Mouse (Mus musculus) thymus, postnatal 10 days (tissue): ENCODE data around the gene Hoxd3.

Experiments used
- DNase-seq, 2 experiments: peaks; one replicate each; pipeline ENCODE4 v3.0.0; 2021; ENCODE audit warnings: low spot score in 2 of 2

The Hoxd3 gene

GRCm38 (mm10) chr2:74679596-74679971 lies 32.1 kb upstream of the Hoxd3 start:
- DNase-seq = no peak

- DNase-seq = no peak
These were observed 31.7 kb upstream of the Hoxd3 start for GRCm38 (mm10) chr2:74679980-74680379.

- DNase-seq = no peak
These were observed 30.9 kb upstream of the Hoxd3 start for GRCm38 (mm10) chr2:74680561-74681398.

- DNase-seq = no peak
These were observed 29.9 kb upstream of the Hoxd3 start for GRCm38 (mm10) chr2:74681594-74682531.

GRCm38 (mm10) chr2:74682796-74683195 lies 28.9 kb upstream of the Hoxd3 start:
- no peak for DNase-seq

- DNase-seq = no peak
These were observed 28.2 kb upstream of the Hoxd3 start for GRCm38 (mm10) chr2:74683471-74683951.

- DNase-seq = no peak
These were observed 27.6 kb upstream of the Hoxd3 start for GRCm38 (mm10) chr2:74684106-74684505.

GRCm38 (mm10) chr2:74685059-74685603 lies 26.6 kb upstream of the Hoxd3 start:
- no peak for DNase-seq

- DNase-seq = no peak
These were observed 25.3 kb upstream of the Hoxd3 start for GRCm38 (mm10) chr2:74686301-74686987.

GRCm38 (mm10) chr2:74686988-74687697 lies 24.6 kb upstream of the Hoxd3 start:
- DNase-seq = no peak

- no peak for DNase-seq
These were observed 23.8 kb upstream of the Hoxd3 start for GRCm38 (mm10) chr2:74687698-74688555.

- no peak for DNase-seq
These were observed 22.7 kb upstream of the Hoxd3 start for GRCm38 (mm10) chr2:74688795-74689573.

- DNase-seq = no peak
These were observed 22.0 kb upstream of the Hoxd3 start for GRCm38 (mm10) chr2:74689574-74690337.

GRCm38 (mm10) chr2:74690338-74690716 lies 21.4 kb upstream of the Hoxd3 start:
- no peak for DNase-seq

GRCm38 (mm10) chr2:74691022-74691951 lies 20.4 kb upstream of the Hoxd3 start, which contains the start of gene Hoxd10:
Hoxd10 (plus strand) TSS chr2:74691924.
- DNase-seq = no peak

- DNase-seq = no peak
These were observed 19.5 kb upstream of the Hoxd3 start for GRCm38 (mm10) chr2:74691995-74692807.
